Mouse (Mus musculus) embryonic fibroblast, embryonic 13.5 days (primary cell): ENCODE measurements at regions not wholly inside any gene's neighbourhood (a gene's known extent, or its start where the extent isn't known, plus 50 kb on each side); places are given as distances from the start of the nearest gene placed in this dataset.

Source experiments
- H3K27ac ChIP-seq: 2 replicates; pipeline ENCODE4 v1.5.1; 2012; ENCODE audit warnings: low read length, control low read depth, inconsistent platforms; ENCODE audit not compliant: insufficient read depth
- H3K4me1 ChIP-seq: 2 replicates; pipeline ENCODE4 v1.6.1; 2011; ENCODE audit warnings: low read length; ENCODE audit not compliant: control insufficient read depth, insufficient read depth
- H3K4me3 ChIP-seq: 2 replicates; pipeline ENCODE4 v1.5.1; 2011; ENCODE audit warnings: mild to moderate bottlenecking, control low read depth, low read length; ENCODE audit not compliant: insufficient read depth
- CTCF ChIP-seq: IDR thresholded peaks from 2 replicates; pipeline ENCODE4 v1.5.1; 2011; ENCODE audit warnings: mild to moderate bottlenecking, control low read depth, low read length, moderate library complexity, borderline replicate concordance; ENCODE audit not compliant: insufficient read depth
- POLR2A ChIP-seq: IDR thresholded peaks from 2 replicates; pipeline ENCODE4 v1.6.1; 2011; ENCODE audit warnings: low read depth, mild to moderate bottlenecking, control low read depth, low read length, moderate library complexity

DNA sequence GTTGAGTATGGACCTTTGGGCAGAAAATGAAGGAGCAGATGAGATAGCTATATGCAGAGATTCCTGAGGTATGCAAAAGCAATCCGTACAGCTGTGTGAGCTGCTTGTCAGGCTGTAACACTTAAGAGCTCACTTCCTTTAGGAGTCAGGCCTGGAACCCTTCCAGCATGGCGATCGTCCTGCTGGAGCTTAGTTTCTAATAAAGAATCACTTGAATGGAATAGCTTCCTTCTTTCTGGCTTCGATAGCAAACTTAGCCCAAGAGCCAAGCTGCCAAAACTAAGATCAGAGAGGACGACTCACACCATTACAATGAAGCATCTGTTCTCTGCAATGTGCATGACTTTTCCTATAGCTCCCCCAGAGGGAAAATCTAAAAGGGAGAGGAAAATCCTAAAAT is 253.4 kb upstream of the Amot start:
- Histone ChIP-seq H3K4me3 (0 out of 2 replicates have a peak overlapping the region, but pooled peaks have one; percentile 18), H3K27ac (no peak overlapping the region; the same call in 1 of the 2 replicates), H3K4me1 (no peaks in the 10 kb centered on the region)
- no peak for TF ChIP-seq POLR2A
- no peak for TF ChIP-seq CTCF

DNA sequence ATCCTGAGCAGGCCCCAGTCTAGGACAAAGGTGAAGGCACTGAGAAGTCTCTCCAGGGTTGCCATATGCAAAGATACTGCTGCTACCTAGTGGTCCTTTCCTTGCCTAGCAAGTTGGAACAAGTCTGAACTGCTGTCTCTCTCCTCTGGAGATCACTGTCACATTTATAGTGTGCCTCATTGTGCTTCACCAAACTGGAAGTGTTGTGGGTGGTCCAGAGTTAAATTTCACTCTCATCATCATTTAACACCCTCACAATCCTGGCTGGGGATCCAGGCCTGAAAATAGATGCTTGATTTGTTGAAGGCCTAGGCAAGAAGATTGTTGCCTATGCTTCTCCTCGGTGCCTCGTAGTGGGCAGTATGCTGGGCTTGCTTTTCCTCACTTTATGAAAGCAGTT is 248.4 kb upstream of the Amot start:
- Histone ChIP-seq H3K27ac (no peak overlapping the region), H3K4me3 (no peak overlapping the region), H3K4me1 (no peaks in the 10 kb centered on the region)
- no peak for TF ChIP-seq POLR2A
- no peak for TF ChIP-seq CTCF
